Comparison of ENCODE assay signal across 7 mouse cellular contexts in genomic region chrX:77511994-77512485, GRCm38 (mm10). TPM values are rescaled to one million over a fixed set of nuclear protein-coding genes. Genes with fewer than 3 reads are reported as not detected.
DNase-seq lines count a peak whose midpoint lies in the region; ATAC-seq and TF ChIP-seq lines count a peak whose summit lies in the region.

No protein-coding gene starts in this region.

- H3K27ac ChIP-seq in embryonic fibroblast, embryonic 13.5 days (ENCODE audit: insufficient read depth, low read length): peak overlapping the region; percentile 98
- H3K27ac ChIP-seq in limb, embryonic 11.5 days (replicated peaks; ENCODE audit: low read depth, low read length): no peak overlapping the region
- peak overlapping the region; percentile 96 for H3K27ac ChIP-seq in stomach, embryonic 14.5 days (ENCODE audit: low read length)

- ATAC-seq in limb, embryonic 11.5 days (ENCODE audit: insufficient number of reproducible peaks, low FRiP score, low TSS enrichment, low read depth): no peak
- ATAC-seq in stomach, embryonic 14.5 days (ENCODE audit: insufficient number of reproducible peaks, insufficient read depth, low FRiP score, low read depth): no peak

- no peak for TF ChIP-seq POLR2A in embryonic fibroblast, embryonic 13.5 days (IDR thresholded peaks at IDR 0.05; ENCODE audit: low read depth, low read length)

- peak overlapping the region; percentile 88 for H3K9ac ChIP-seq in limb, embryonic 11.5 days (ENCODE audit: low read length)
- peak overlapping the region; percentile 77 for H3K9ac ChIP-seq in stomach, embryonic 14.5 days (replicated peaks; ENCODE audit: low read depth, low read length)

- WGBS in limb, embryonic 11.5 days: 22% methylated on average over 12 of the region's 12 CpGs
- WGBS in stomach, embryonic 14.5 days: 32% methylated on average over 12 of the region's 12 CpGs

- H3K4me3 ChIP-seq in embryonic fibroblast, embryonic 13.5 days (ENCODE audit: insufficient read depth, low read length): peak overlapping the region; percentile 74
- H3K4me3 ChIP-seq in limb, embryonic 11.5 days (ENCODE audit: low read depth, low read length): peak overlapping the region; percentile 57
- H3K4me3 ChIP-seq in stomach, embryonic 14.5 days (ENCODE audit: low read depth, low read length): peak overlapping the region; percentile 62

- H3K36me3 ChIP-seq in limb, embryonic 11.5 days (ENCODE audit: control insufficient read depth, insufficient read depth, low read length): no peaks in the 10 kb centered on the region
- H3K36me3 ChIP-seq in stomach, embryonic 14.5 days (ENCODE audit: control insufficient read depth, insufficient read depth, low read length): no peaks in the 10 kb centered on the region

- no peaks in the 10 kb centered on the region; the same call in 1 of the 2 replicates for H3K4me1 ChIP-seq in embryonic fibroblast, embryonic 13.5 days (ENCODE audit: control insufficient read depth, insufficient read depth, low read length)
- H3K4me1 ChIP-seq in limb, embryonic 11.5 days (ENCODE audit: control insufficient read depth, insufficient read depth, low read length): no peaks in the 10 kb centered on the region
- peaks cover 6% of the 10 kb centered on the region; the same call in 1 of the 2 replicates for H3K4me1 ChIP-seq in stomach, embryonic 14.5 days (ENCODE audit: control insufficient read depth, insufficient read depth, low read length)

- no peak for TF ChIP-seq CTCF in embryonic fibroblast, embryonic 13.5 days (IDR thresholded peaks at IDR 0.05; ENCODE audit: borderline replicate concordance, insufficient read depth, low read length)

- peak overlapping the region; percentile 38 for H3K4me2 ChIP-seq in limb, embryonic 11.5 days (ENCODE audit: low read depth, severe bottlenecking)
- peak overlapping the region; percentile 47 for H3K4me2 ChIP-seq in stomach, embryonic 14.5 days (replicated peaks; ENCODE audit: low read depth, low read length)

- DNase-seq in right cerebral cortex, postnatal 4 days: peak; percentile 6
- DNase-seq in right cerebral cortex, adult 18-20 months: no peak
- DNase-seq in limb, embryonic 11.5 days (ENCODE audit: low spot score): no peak
- DNase-seq in frontal cortex, postnatal 14 days (ENCODE audit: low spot score in 2 of 2): no peak
- no peak for DNase-seq in adrenal gland, postnatal 10 days

- no peaks in the 10 kb centered on the region for H3K27me3 ChIP-seq in limb, embryonic 11.5 days (ENCODE audit: control insufficient read depth, insufficient read depth, low read length)
- H3K27me3 ChIP-seq in stomach, embryonic 14.5 days (ENCODE audit: control insufficient read depth, insufficient read depth, low read length): no peaks in the 10 kb centered on the region

- H3K9me3 ChIP-seq in limb, embryonic 11.5 days (ENCODE audit: control insufficient read depth, low read length): no peaks in the 10 kb centered on the region
- no peaks in the 10 kb centered on the region for H3K9me3 ChIP-seq in stomach, embryonic 14.5 days (ENCODE audit: control insufficient read depth, low read depth, low read length)

RNA-seq across cellular contexts. Expression of gene Tbl1x, which starts 1.2 kb away (rescaled TPM):
- 91.5 and 98.7 TPM in 2 replicates for polyA plus RNA-seq in embryonic fibroblast, embryonic 13.5 days (2011; ENCODE audit: insufficient read length, low read depth, missing spikeins)
- 94.4 and 101 TPM in 2 replicates for polyA plus RNA-seq in limb, embryonic 11.5 days (2014; fragmentation: Nextera tagmentation; extraction: Ambion mirVana)
- 88.9 and 90.1 TPM in 2 replicates for polyA plus RNA-seq in stomach, embryonic 14.5 days (2014; fragmentation: Nextera tagmentation; extraction: Ambion mirVana)
- 10 to 100 TPM; 57.3 to 59.6 TPM for total RNA-seq in adrenal gland, postnatal 10 days (2021)
